ENCODE assay signal across 8 mouse cellular contexts in the genomic region with DNA sequence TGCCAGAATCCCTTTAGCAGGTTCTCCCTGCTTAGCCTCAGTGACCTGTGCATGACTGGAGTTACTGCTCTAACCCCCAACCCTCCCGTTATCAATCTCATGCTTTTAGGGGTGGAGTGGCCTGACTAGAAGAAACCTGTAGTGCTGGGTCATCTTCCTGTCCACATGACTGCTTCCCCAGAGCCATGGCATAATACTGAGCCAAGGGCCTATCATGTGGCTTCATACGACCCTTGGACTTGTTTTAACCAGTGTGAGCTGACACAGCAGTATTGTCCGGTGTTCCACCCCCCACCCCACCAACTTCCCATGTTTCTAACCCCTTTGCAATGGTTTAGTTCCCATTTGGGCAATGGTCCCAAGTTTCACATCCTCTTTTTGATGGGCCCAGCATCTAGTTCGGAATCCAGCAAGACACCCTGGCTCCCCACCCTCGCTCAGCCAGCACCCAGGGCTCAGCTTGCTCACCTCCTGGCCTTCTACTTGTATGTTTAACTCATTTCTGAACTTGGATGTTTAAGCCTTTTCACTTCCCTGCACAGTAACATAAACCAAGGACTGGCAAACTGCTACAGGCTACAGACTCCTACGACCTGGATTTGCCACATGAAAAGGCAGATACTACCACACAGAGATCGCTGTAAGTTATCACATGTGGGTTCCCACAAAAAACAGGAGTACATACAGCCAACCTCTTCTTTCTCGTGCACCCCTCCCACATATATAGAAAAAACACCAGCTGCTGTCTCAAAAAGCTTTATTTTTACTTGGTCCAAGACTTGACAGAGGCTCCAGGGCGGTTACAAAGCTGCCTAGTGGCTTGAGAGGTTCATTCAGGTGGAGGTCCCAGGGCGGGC. TPM values are rescaled to one million over a fixed set of nuclear protein-coding genes. Genes with fewer than 3 reads are reported as not detected.
DNase-seq lines count a peak whose midpoint lies in the region; ATAC-seq and TF ChIP-seq lines count a peak whose summit lies in the region.

No protein-coding gene starts in this region.

- WGBS in embryonic facial prominence, embryonic 10.5 days: 73% methylated on average over 10 of the region's 10 CpGs
- whole genome bisulfite sequencing in hindbrain, embryonic 12.5 days: 72% methylated on average over 10 of the region's 10 CpGs
- WGBS in liver, adult 2 months: 11% methylated on average over 10 of the region's 10 CpGs

- H3K27ac ChIP-seq in embryonic facial prominence, embryonic 10.5 days (replicated peaks): peak overlapping the region; percentile 24; the same call in 1 of the 2 replicates
- peak overlapping the region; percentile 95 for H3K27ac ChIP-seq in hindbrain, embryonic 12.5 days
- H3K27ac ChIP-seq in liver, adult 2 months (replicated peaks; ENCODE audit: insufficient read depth, low read depth, low read length): peak overlapping the region; percentile 84

- TF ChIP-seq POLR2A in liver, adult 2 months (IDR thresholded peaks at IDR 0.05; ENCODE audit: extremely low read depth, insufficient read depth, low read length): peak; percentile 41

- peak; percentile 28; the same call in 1 of the 2 replicates for TF ChIP-seq CTCF in liver, adult 2 months (IDR thresholded peaks at IDR 0.05; ENCODE audit: low read depth, low read length)

- peaks cover 43% of the 10 kb centered on the region for H3K4me1 ChIP-seq in embryonic facial prominence, embryonic 10.5 days
- H3K4me1 ChIP-seq in hindbrain, embryonic 12.5 days: peaks cover 41% of the 10 kb centered on the region
- peaks cover 14% of the 10 kb centered on the region; the same call in 1 of the 2 replicates for H3K4me1 ChIP-seq in liver, adult 2 months (ENCODE audit: control insufficient read depth, insufficient read depth, low read length)

- H3K36me3 ChIP-seq in embryonic facial prominence, embryonic 10.5 days (replicated peaks): peaks cover 84% of the 10 kb centered on the region
- peaks cover 61% of the 10 kb centered on the region for H3K36me3 ChIP-seq in hindbrain, embryonic 12.5 days
- H3K36me3 ChIP-seq in liver, adult 2 months (ENCODE audit: control insufficient read depth, insufficient read depth, low read length): peaks cover 13% of the 10 kb centered on the region

- H3K9ac ChIP-seq in hindbrain, embryonic 12.5 days: peak overlapping the region; percentile 91
- H3K9ac ChIP-seq in liver, adult 2 months (ENCODE audit: low read depth, low read length): peak overlapping the region; percentile 85

- H3K4me2 ChIP-seq in hindbrain, embryonic 12.5 days (replicated peaks): peak overlapping the region; percentile 85

- intact Hi-C loops in heart, postnatal 25 days (cut with DNase I): no loop called here

- H3K9me3 ChIP-seq in embryonic facial prominence, embryonic 10.5 days: no peaks in the 10 kb centered on the region
- no peaks in the 10 kb centered on the region for H3K9me3 ChIP-seq in hindbrain, embryonic 12.5 days (replicated peaks)

- H3K79me2 ChIP-seq in liver, adult 2 months (ENCODE audit: control insufficient read depth, insufficient read depth, low read length): peaks cover 7% of the 10 kb centered on the region

- peak overlapping the region; percentile 88 for H3K4me3 ChIP-seq in embryonic facial prominence, embryonic 10.5 days
- H3K4me3 ChIP-seq in hindbrain, embryonic 12.5 days: peak overlapping the region; percentile 77
- peak overlapping the region; percentile 62 for H3K4me3 ChIP-seq in liver, adult 2 months (ENCODE audit: insufficient read depth, low read depth, low read length)

- DNase-seq in heart, adult 18-20 months: peak; percentile 63 to 75
- DNase-seq in heart, postnatal 25 days (ENCODE audit: low spot score): no peak
- DNase-seq in embryonic facial prominence, embryonic 10.5 days (ENCODE audit: low spot score): no peak
- DNase-seq in liver, adult 2 months (ENCODE audit: extremely low read depth, low read depth, low spot score): peak; percentile 97
- peak; percentile 42 for DNase-seq in neural tube, embryonic 10.5 days (ENCODE audit: extremely low spot score, low spot score)
- no peak for DNase-seq in ovary, postnatal 36 days (ENCODE audit: low spot score)
- no peak for DNase-seq in urinary bladder, postnatal 4 days (ENCODE audit: low spot score in 2 of 2)

- no peaks in the 10 kb centered on the region for H3K27me3 ChIP-seq in embryonic facial prominence, embryonic 10.5 days (replicated peaks; ENCODE audit: low read depth, poor library complexity, severe bottlenecking)
- no peaks in the 10 kb centered on the region for H3K27me3 ChIP-seq in hindbrain, embryonic 12.5 days
- H3K27me3 ChIP-seq in liver, adult 2 months (ENCODE audit: control insufficient read depth, insufficient read depth, low read length): no peaks in the 10 kb centered on the region

- ATAC-seq in hindbrain, embryonic 12.5 days (ENCODE audit: low FRiP score): no peak

RNA-seq across cellular contexts. Expression of a gene that starts 2.3 kb away (rescaled TPM):
- total RNA-seq in heart, adult 18-20 months (2021): 100 to 1,000 TPM; 287 to 382 TPM
- total RNA-seq in heart, postnatal 25 days (2021): 100 to 1,000 TPM; 210 to 232 TPM
- 5,460 and 5,734 TPM in 2 replicates for polyA plus RNA-seq in embryonic facial prominence, embryonic 10.5 days (2016; fragmentation: Nextera tagmentation; extraction: Ambion mirVana)
- polyA plus RNA-seq in hindbrain, embryonic 12.5 days (2016; fragmentation: Nextera tagmentation; extraction: Ambion mirVana): 5,718 and 6,089 TPM in 2 replicates
- 3,170 and 4,966 TPM in 2 replicates for total RNA-seq in liver, adult 2 months (2014; rRNA removed)
- 12,947 and 13,613 TPM in 2 replicates for polyA plus RNA-seq in liver, adult 2 months (2012; rRNA removed)

RNA-seq across cellular contexts. Expression of a gene that starts 9.3 kb away (rescaled TPM):
- total RNA-seq in heart, adult 18-20 months (2021): 10 to 100 TPM; 23.4 to 24.1 TPM
- total RNA-seq in heart, postnatal 25 days (2021): 10 to 100 TPM; 24.7 to 26.7 TPM
- 243 and 247 TPM in 2 replicates for polyA plus RNA-seq in embryonic facial prominence, embryonic 10.5 days (2016; fragmentation: Nextera tagmentation; extraction: Ambion mirVana)
- 231 and 244 TPM in 2 replicates for polyA plus RNA-seq in hindbrain, embryonic 12.5 days (2016; fragmentation: Nextera tagmentation; extraction: Ambion mirVana)
- total RNA-seq in liver, adult 2 months (2014; rRNA removed): 19.5 and 23.8 TPM in 2 replicates
- polyA plus RNA-seq in liver, adult 2 months (2012; rRNA removed): 49.8 and 62.0 TPM in 2 replicates

RNA-seq across cellular contexts. Expression of a gene that starts 19.5 kb away (rescaled TPM):
- 10 to 100 TPM; 25.2 to 26.5 TPM for total RNA-seq in heart, adult 18-20 months (2021)
- total RNA-seq in heart, postnatal 25 days (2021): 10 to 100 TPM; 28.5 to 29.3 TPM
- 227 TPM in 2 replicates for polyA plus RNA-seq in embryonic facial prominence, embryonic 10.5 days (2016; fragmentation: Nextera tagmentation; extraction: Ambion mirVana)
- 124 and 129 TPM in 2 replicates for polyA plus RNA-seq in hindbrain, embryonic 12.5 days (2016; fragmentation: Nextera tagmentation; extraction: Ambion mirVana)
- total RNA-seq in liver, adult 2 months (2014; rRNA removed): 8.9 and 12.3 TPM in 2 replicates
- polyA plus RNA-seq in liver, adult 2 months (2012; rRNA removed): 18.4 and 28.8 TPM in 2 replicates

RNA-seq across cellular contexts. Expression of a gene that starts 22.8 kb away (rescaled TPM):
- total RNA-seq in heart, adult 18-20 months (2021): 100 to 1,000 TPM in 1 of 2 experiments, 10 to 100 TPM in 1; 99.2 to 105 TPM
- total RNA-seq in heart, postnatal 25 days (2021): 10 to 100 TPM; 93.1 to 98.1 TPM
- 44.2 and 45.5 TPM in 2 replicates for polyA plus RNA-seq in embryonic facial prominence, embryonic 10.5 days (2016; fragmentation: Nextera tagmentation; extraction: Ambion mirVana)
- 34.8 TPM in 2 replicates for polyA plus RNA-seq in hindbrain, embryonic 12.5 days (2016; fragmentation: Nextera tagmentation; extraction: Ambion mirVana)
- total RNA-seq in liver, adult 2 months (2014; rRNA removed): 1.2 TPM in 2 replicates
- 2.6 and 4.8 TPM in 2 replicates for polyA plus RNA-seq in liver, adult 2 months (2012; rRNA removed)

RNA-seq across cellular contexts. Expression of a gene that starts 24.2 kb away (rescaled TPM):
- not detected for total RNA-seq in heart, adult 18-20 months (2021)
- total RNA-seq in heart, postnatal 25 days (2021): not detected
- 0.93 and 1.4 TPM in 2 replicates for polyA plus RNA-seq in embryonic facial prominence, embryonic 10.5 days (2016; fragmentation: Nextera tagmentation; extraction: Ambion mirVana)
- 0.13 and 0.54 TPM in 2 replicates for polyA plus RNA-seq in hindbrain, embryonic 12.5 days (2016; fragmentation: Nextera tagmentation; extraction: Ambion mirVana)
- 0.07 and 0.18 TPM in 2 replicates for total RNA-seq in liver, adult 2 months (2014; rRNA removed)
- 0.30 and 0.31 TPM in 2 replicates for polyA plus RNA-seq in liver, adult 2 months (2012; rRNA removed)

Comparison
In these comparisons a context has a peak if more than half of its experiments do, and no peak if none do; other contexts are left out.
1. DNase-seq: peak in heart, adult 18-20 months (2 of 2), liver, adult 2 months (single experiment) and neural tube, embryonic 10.5 days (single experiment); none in heart, postnatal 25 days (single experiment), embryonic facial prominence, embryonic 10.5 days (single experiment), ovary, postnatal 36 days (single experiment) and urinary bladder, postnatal 4 days (0 of 2).
2. H3K27ac ChIP-seq: peak in every context shown above with its lines; median percentile 95 in hindbrain, embryonic 12.5 days; 84 in liver, adult 2 months; 24 in embryonic facial prominence, embryonic 10.5 days.
3. Peak in every context shown above with its lines, with median percentiles within 50 percentile points of each other: H3K4me3 ChIP-seq.